Comparison of ENCODE assay signal across 15 mouse cellular contexts in genomic region chr15:87349533-87350247, GRCm38 (mm10).
A peak's percentile ranks its signal among the peaks of the same experiment; 100 is the strongest.
DNase-seq lines count a peak whose midpoint lies in the region; ATAC-seq and TF ChIP-seq lines count a peak whose summit lies in the region.
"Had no signal": no experiment of that assay in that cellular context is flagged by ENCODE, and none has a peak within 500 bp of the region (broad histone marks: within the 10 kb centered on the region; RNA-seq: fewer than 3 reads in every experiment).

No protein-coding gene starts in this region.

- H3K27me3 ChIP-seq in heart, embryonic 10.5 days (ENCODE audit: insufficient read depth, poor library complexity, severe bottlenecking) = no peaks in the 10 kb centered on the region
- no peaks in the 10 kb centered on the region for H3K27me3 ChIP-seq in hindbrain, postnatal 0 days (ENCODE audit: insufficient read depth, low read length)
- H3K27me3 ChIP-seq: embryonic facial prominence, embryonic 13.5 days had no signal

- no peak overlapping the region for H3K9ac ChIP-seq in hindbrain, postnatal 0 days (replicated peaks; ENCODE audit: low read length)
- H3K9ac ChIP-seq: embryonic facial prominence, embryonic 13.5 days; kidney, embryonic 15.5 days had no signal

- no peaks in the 10 kb centered on the region for H3K9me3 ChIP-seq in heart, embryonic 10.5 days
- no peaks in the 10 kb centered on the region for H3K9me3 ChIP-seq in hindbrain, postnatal 0 days (ENCODE audit: low read length)
- H3K9me3 ChIP-seq: embryonic facial prominence, embryonic 13.5 days; kidney, embryonic 15.5 days had no signal

- H3K4me1 ChIP-seq in heart, embryonic 10.5 days = no peaks in the 10 kb centered on the region
- H3K4me1 ChIP-seq in hindbrain, postnatal 0 days (ENCODE audit: insufficient read depth, low read length) = peaks cover 16% of the 10 kb centered on the region; the same call in 1 of the 2 replicates
- H3K4me1 ChIP-seq: embryonic facial prominence, embryonic 13.5 days; kidney, embryonic 15.5 days had no signal

- no peak overlapping the region for H3K4me3 ChIP-seq in heart, embryonic 10.5 days
- H3K4me3 ChIP-seq in hindbrain, postnatal 0 days (ENCODE audit: low read length) = no peak overlapping the region
- H3K4me3 ChIP-seq: embryonic facial prominence, embryonic 13.5 days; kidney, embryonic 15.5 days had no signal

- DNase-seq in heart, adult 11 months = peak; percentile 90
- no peak for DNase-seq in heart, embryonic 10.5 days (ENCODE audit: low spot score)
- DNase-seq in Muller cell, postnatal 12 days (ENCODE audit: inconsistent ontology term) = peak; percentile 70
- DNase-seq in cerebellum, adult 9-11 months = peak; percentile 67
- peak; percentile 66 for DNase-seq in hindbrain, postnatal 0 days (ENCODE audit: low spot score)
- no peak for DNase-seq in heart, postnatal 36 days
- DNase-seq in adrenal gland, postnatal 10 days = no peak
- DNase-seq: B cell, adult 2 months; lung, postnatal 14 days; thymus, adult 2 months had no signal

- no peaks in the 10 kb centered on the region for H3K36me3 ChIP-seq in heart, embryonic 10.5 days
- H3K36me3 ChIP-seq in hindbrain, postnatal 0 days (ENCODE audit: insufficient read depth, low read length) = no peaks in the 10 kb centered on the region
- H3K36me3 ChIP-seq: embryonic facial prominence, embryonic 13.5 days; G1E; kidney, embryonic 15.5 days had no signal

- no peak for TF ChIP-seq CTCF in hindbrain, postnatal 0 days (IDR thresholded peaks at IDR 0.05; ENCODE audit: low read depth)

- intact Hi-C loops in heart, postnatal 36 days (cut with DNase I) = no loop called here

- peak; percentile 83 for ATAC-seq in hindbrain, postnatal 0 days
- ATAC-seq in megakaryocyte-erythroid progenitor cell, adult 5-6 weeks (replicated peaks; ENCODE audit: low FRiP score, low TSS enrichment, poor library complexity, severe bottlenecking) = no peak
- ATAC-seq: activated CD4-positive, CD25-positive, alpha-beta regulatory T cell, adult 4 months had no signal

- no peak overlapping the region for H3K27ac ChIP-seq in heart, embryonic 10.5 days
- H3K27ac ChIP-seq in hindbrain, postnatal 0 days = peak overlapping the region; percentile 33
- H3K27ac ChIP-seq: embryonic facial prominence, embryonic 13.5 days; kidney, embryonic 15.5 days had no signal

- no peak overlapping the region for H3K4me2 ChIP-seq in hindbrain, postnatal 0 days (ENCODE audit: low read depth, low read length)
- H3K4me2 ChIP-seq: embryonic facial prominence, embryonic 13.5 days; kidney, embryonic 15.5 days had no signal

- 70% methylated on average over 11 of the region's 11 CpGs for WGBS in heart, embryonic 10.5 days
- 36% methylated on average over 11 of the region's 11 CpGs for WGBS in hindbrain, postnatal 0 days

Comparison
In these comparisons a context has a peak if more than half of its experiments do, and no peak if none do; other contexts are left out.
1. DNase-seq: peak in heart, adult 11 months (single experiment), Muller cell, postnatal 12 days (single experiment), cerebellum, adult 9-11 months (single experiment) and hindbrain, postnatal 0 days (single experiment); none in heart, embryonic 10.5 days (single experiment), heart, postnatal 36 days (0 of 2) and adrenal gland, postnatal 10 days (single experiment).